Mouse (Mus musculus) CH12.LX (cell line): ENCODE measurements around the gene Fbrs. TPM values are rescaled to one million over a fixed set of nuclear protein-coding genes. Genes with fewer than 3 reads are reported as not detected.

Experiments
- DNase-seq: peaks from one replicate; pipeline ENCODE4 v3.0.0-alpha.2; 2013; ENCODE audit errors: extremely low read depth
- H3K27ac ChIP-seq: 2 replicates; pipeline ENCODE4 v1.5.1; 2012; ENCODE audit warnings: low read depth, mild to moderate bottlenecking, control low read depth, moderate library complexity; ENCODE audit not compliant: insufficient read depth
- H3K27me3 ChIP-seq: replicated peaks from 2 replicates; pipeline ENCODE3; 2012; ENCODE audit warnings: inconsistent platforms
- H3K36me3 ChIP-seq, 2 experiments: replicated peaks in 1 of 2; 2 replicates each; pipeline versions ENCODE3 to v1.6.1; 2012; ENCODE audit warnings: inconsistent platforms in 1 of 2, low read length in 1 of 2, mild to moderate bottlenecking in 1 of 2, mixed read lengths in 1 of 2, moderate library complexity in 1 of 2; ENCODE audit not compliant: control insufficient read depth in 1 of 2, insufficient read depth in 1 of 2
- H3K4me1 ChIP-seq, 2 experiments: 2 replicates each; pipeline ENCODE4 v1.6.1; 2012; ENCODE audit warnings: inconsistent platforms in 1 of 2, moderate library complexity in 1 of 2; ENCODE audit not compliant: insufficient read depth in 2 of 2, control insufficient read depth in 1 of 2
- H3K4me2 ChIP-seq: 2 replicates; pipeline ENCODE4 v1.6.1; 2012; ENCODE audit warnings: low read depth, mild to moderate bottlenecking, control low read depth; ENCODE audit not compliant: poor library complexity, insufficient read depth, severe bottlenecking
- H3K4me3 ChIP-seq, 3 experiments: fragments of 150-350 bp in 1 of 3; sonication (generic) in 1 of 3; replicated peaks in 1 of 3; 2 replicates each; pipeline versions ENCODE3 to v1.5.1; 2011 to 2012; ENCODE audit warnings: low read depth in 2 of 3, low read length in 2 of 3, mild to moderate bottlenecking in 2 of 3, moderate library complexity in 2 of 3, control low read depth in 1 of 3, improper control_type of control experiment in 1 of 3, inconsistent platforms in 1 of 3, mixed read lengths in 1 of 3; ENCODE audit not compliant: poor library complexity in 1 of 3
- H3K79me2 ChIP-seq: replicated peaks from 2 replicates; pipeline ENCODE4 v1.6.1; 2012; ENCODE audit warnings: mild to moderate bottlenecking, moderate library complexity; ENCODE audit not compliant: control insufficient read depth, poor library complexity, insufficient read depth, severe bottlenecking; ENCODE audit errors: extremely low read depth
- H3K9ac ChIP-seq: 2 replicates; pipeline ENCODE4 v1.6.1; 2012; ENCODE audit warnings: low read depth, mild to moderate bottlenecking, control low read depth, moderate library complexity; ENCODE audit not compliant: insufficient read depth
- H3K9me3 ChIP-seq: replicated peaks from 2 replicates; pipeline ENCODE3; 2012; ENCODE audit warnings: low read length, inconsistent platforms, mixed read lengths
- CHD1 ChIP-seq: IDR thresholded peaks from 2 replicates; pipeline ENCODE4 v1.6.1; 2012; ENCODE audit warnings: low read depth, low read length, improper control_type of control experiment, inconsistent platforms
- CHD2 ChIP-seq: IDR thresholded peaks from 2 replicates; pipeline ENCODE4 v1.6.1; 2011; ENCODE audit warnings: low read length, improper control_type of control experiment
- CTCF ChIP-seq, 2 experiments: IDR thresholded peaks in 1 of 2; conservative IDR thresholded peaks in 1 of 2; 2 replicates each; pipeline ENCODE4 v1.5.1; 2011 to 2012; ENCODE audit warnings: low read depth in 2 of 2, low read length in 2 of 2, improper control_type of control experiment in 1 of 2, inconsistent platforms in 1 of 2, mild to moderate bottlenecking in 1 of 2, moderate library complexity in 1 of 2
- ETS1 ChIP-seq: conservative IDR thresholded peaks from 2 replicates; pipeline ENCODE4 v1.6.1; 2012; ENCODE audit warnings: low read depth, mild to moderate bottlenecking, inconsistent platforms, low read length, improper control_type of control experiment, moderate library complexity
- GABPA ChIP-seq: IDR thresholded peaks from 2 replicates; pipeline ENCODE4 v1.6.1; 2012; ENCODE audit warnings: low read depth, low read length, improper control_type of control experiment, inconsistent platforms; ENCODE audit not compliant: insufficient replicate concordance
- IRF4 ChIP-seq: IDR thresholded peaks from 2 replicates; pipeline ENCODE4 v1.6.1; 2014; ENCODE audit warnings: low read depth, mild to moderate bottlenecking, inconsistent platforms, low read length, improper control_type of control experiment
- JUN ChIP-seq: IDR thresholded peaks from 2 replicates; pipeline ENCODE4 v1.6.1; 2011; ENCODE audit warnings: low read depth, mild to moderate bottlenecking, low read length, improper control_type of control experiment, moderate library complexity; ENCODE audit not compliant: insufficient read depth
- JUND ChIP-seq: conservative IDR thresholded peaks from 2 replicates; pipeline ENCODE4 v1.6.1; 2011; ENCODE audit warnings: low read depth, low read length, improper control_type of control experiment
- MAZ ChIP-seq: IDR thresholded peaks from 2 replicates; pipeline ENCODE4 v1.6.1; 2012; ENCODE audit warnings: low read depth, mild to moderate bottlenecking, inconsistent platforms, low read length, improper control_type of control experiment, moderate library complexity
- MXI1 ChIP-seq: IDR thresholded peaks from 2 replicates; pipeline ENCODE4 v1.6.1; 2011; ENCODE audit warnings: mild to moderate bottlenecking, low read depth, low read length, improper control_type of control experiment
- MYC ChIP-seq: IDR thresholded peaks from 2 replicates; pipeline ENCODE4 v1.6.1; 2011; ENCODE audit warnings: low read depth, mild to moderate bottlenecking, improper control_type of control experiment, low read length
- POLR2AphosphoS2 ChIP-seq: IDR thresholded peaks from 2 replicates; pipeline ENCODE4 v1.6.1; 2011; ENCODE audit warnings: low read depth, low read length, improper control_type of control experiment
- RAD21 ChIP-seq: IDR thresholded peaks from 2 replicates; pipeline ENCODE4 v1.6.1; 2011; ENCODE audit warnings: low read depth, mild to moderate bottlenecking, low read length, improper control_type of control experiment, moderate library complexity
- RCOR1 ChIP-seq: conservative IDR thresholded peaks from 2 replicates; pipeline ENCODE4 v1.6.1; 2012; ENCODE audit warnings: low read depth, mild to moderate bottlenecking, inconsistent platforms, low read length, improper control_type of control experiment
- SIN3A ChIP-seq: IDR thresholded peaks from 2 replicates; pipeline ENCODE4 v1.6.1; 2012; ENCODE audit warnings: low read length, improper control_type of control experiment, inconsistent platforms
- SMC3 ChIP-seq: IDR thresholded peaks from 2 replicates; pipeline ENCODE4 v1.6.1; 2011; ENCODE audit warnings: low read depth, low read length, improper control_type of control experiment
- TBP ChIP-seq: conservative IDR thresholded peaks from 2 replicates; pipeline ENCODE4 v1.6.1; 2011; ENCODE audit warnings: low read depth, low read length, improper control_type of control experiment
- TCF12 ChIP-seq: IDR thresholded peaks from 2 replicates; pipeline ENCODE4 v1.6.1; 2014; ENCODE audit warnings: low read depth, mild to moderate bottlenecking, inconsistent platforms, low read length, improper control_type of control experiment
- USF1 ChIP-seq: IDR thresholded peaks from 2 replicates; pipeline ENCODE4 v1.6.1; 2014; ENCODE audit warnings: low read depth, mild to moderate bottlenecking, inconsistent platforms, low read length, improper control_type of control experiment
- USF2 ChIP-seq: conservative IDR thresholded peaks from 2 replicates; pipeline ENCODE4 v1.6.1; 2011; ENCODE audit warnings: low read depth, low read length, improper control_type of control experiment
- ZC3H11A ChIP-seq: IDR thresholded peaks from 2 replicates; pipeline ENCODE4 v1.6.1; 2012; ENCODE audit warnings: low read depth, mild to moderate bottlenecking, inconsistent platforms, low read length, improper control_type of control experiment
- ZKSCAN1 ChIP-seq: IDR thresholded peaks from 2 replicates; pipeline ENCODE4 v1.6.1; 2012; ENCODE audit warnings: low read depth, inconsistent platforms, low read length, improper control_type of control experiment, borderline replicate concordance
- ZMIZ1 ChIP-seq: IDR thresholded peaks from 2 replicates; pipeline ENCODE4 v1.6.1; 2012; ENCODE audit warnings: low read depth, mild to moderate bottlenecking, inconsistent platforms, low read length, improper control_type of control experiment
- ZNF384 ChIP-seq: IDR thresholded peaks from 2 replicates; pipeline ENCODE4 v1.6.1; 2012; ENCODE audit warnings: low read depth, low read length, improper control_type of control experiment, inconsistent platforms
- dilution Hi-C: fragments of 300-500 bp; cut with MboI; formaldehyde crosslinking; loops from 2 replicates; pipeline ENCODE4 v1.14.3; 2020; ENCODE audit warnings: low sequenced_read_pairs; ENCODE audit not compliant: extremely low pct_unique_long_range_greater_than_20kb, extremely low pct_ligation_motif_present
- in situ Hi-C: fragments of 300-500 bp; cut with MboI; formaldehyde crosslinking; loops from 3 replicates; pipeline ENCODE4 v1.14.3; 2019; ENCODE audit warnings: low sequenced_read_pairs, low pct_ligation_motif_present, low pct_unique_long_range_greater_than_20kb, mixed read lengths
- polyA plus RNA-seq: library from polyadenylated mRNA; unstranded; fragments of >175 nt; gene quantifications from 2 replicates; pipeline ENCODE4 v1.2.1, GENCODE M21; 2012; ENCODE audit warnings: low read depth; ENCODE audit not compliant: insufficient read length
- total RNA-seq, 2 experiments: library from RNA; depleted of rRNA; stranded (reverse); fragments of 300-350 nt in 1 of 2; fragments of >200 nt in 1 of 2; gene quantifications; 2 replicates each; pipeline ENCODE4 v1.2.3; 2012 to 2014

Gene Fbrs
- total and polyA plus RNA-seq, 3 experiments, result 6.7 to 66.7 (median 14.4) TPM

- H3K4me3 ChIP-seq, result no peak overlapping the region
- peaks cover 0 to 5% of the 10 kb centered on the region in 2 experiments; a peak in 1 of 4 replicates for H3K4me1 ChIP-seq
- no peak overlapping the region for H3K4me2 ChIP-seq
- TF ChIP-seq USF1 (no peak), MYC (no peak), TCF12 (no peak), MAZ (no peak), IRF4 (no peak), RAD21 (no peak), TBP (no peak), MXI1 (no peak), SIN3A (no peak), ZNF384 (no peak), GABPA (no peak), JUND (no peak), CHD2 (no peak), ZKSCAN1 (no peak)
- no peaks in the 10 kb centered on the region for H3K79me2 ChIP-seq
- peaks cover 13% of the 10 kb centered on the region for H3K9me3 ChIP-seq
- dilution Hi-C loops, result no loop called here
- no peak overlapping the region for H3K9ac ChIP-seq
- H3K27me3 ChIP-seq, result no peaks in the 10 kb centered on the region
- in situ Hi-C loops, result no loop called here
- H3K36me3 ChIP-seq, result no peaks in the 10 kb centered on the region
- DNase-seq, result no peak
- no peak overlapping the region for H3K27ac ChIP-seq
Observed at GRCm38 (mm10) chr7:127435206-127435605, 43.8 kb upstream of the Fbrs start.

DNA sequence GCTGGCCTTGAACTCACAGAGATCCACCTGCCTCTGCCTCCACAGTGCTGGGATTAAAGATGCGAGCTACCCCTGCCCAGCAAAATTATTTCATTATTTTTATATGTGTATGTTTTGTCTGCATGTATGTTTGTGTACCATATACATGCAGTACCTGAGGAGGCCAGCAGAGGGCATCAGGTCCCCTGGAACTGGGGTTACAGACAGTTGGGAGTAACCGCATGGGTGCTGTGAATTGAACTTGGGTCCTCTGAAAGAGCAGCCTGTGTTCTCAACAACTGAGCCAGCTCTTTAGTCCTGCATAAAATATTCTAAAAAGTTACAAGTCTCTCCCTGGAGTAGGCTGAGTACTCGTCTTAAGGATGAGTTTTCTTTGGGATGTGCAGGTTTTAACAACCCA is 41.3 kb upstream of the Fbrs start:
- Histone ChIP-seq H3K4me1 (peaks cover 0 to 7% of the 10 kb centered on the region in 2 experiments; a peak in 1 of 4 replicates), H3K27me3 (no peaks in the 10 kb centered on the region), H3K79me2 (no peaks in the 10 kb centered on the region), H3K9me3 (peaks cover 13% of the 10 kb centered on the region), H3K36me3 (peaks cover 0 to 6% of the 10 kb centered on the region in 2 experiments), H3K4me3 (no peak overlapping the region), H3K4me2 (no peak overlapping the region), H3K27ac (no peak overlapping the region), H3K9ac (no peak overlapping the region)
- in situ Hi-C loops (no loop called here), dilution Hi-C loops (no loop called here)
- DNase-seq, result peak; percentile 28
- TF ChIP-seq ZMIZ1, result no peak
- TF ChIP-seq CHD1, result no peak
- TF ChIP-seq GABPA, result no peak
- TF ChIP-seq ZKSCAN1, result no peak
- TF ChIP-seq POLR2AphosphoS2, result no peak
- TF ChIP-seq ETS1, result no peak
- TF ChIP-seq USF2, result no peak
- TF ChIP-seq SIN3A, result no peak
- no peak for TF ChIP-seq JUN
- peak; percentile 34 for TF ChIP-seq SMC3
- no peak for TF ChIP-seq RCOR1
- no peak for TF ChIP-seq USF1
- TF ChIP-seq MYC, result no peak
- TF ChIP-seq ZC3H11A, result no peak
- TF ChIP-seq RAD21, result peak; percentile 43
- peak; percentile 18 to 50; a peak in 2 of 4 replicates for TF ChIP-seq CTCF (conservative IDR thresholded peaks at IDR 0.05 in 1 of 2, IDR thresholded peaks at IDR 0.05 in 1 of 2; ENCODE audit: low read depth in 2 of 2, low read length in 2 of 2)
